Mouse (Mus musculus) lung, postnatal 0 days (tissue): ENCODE data around the gene Plekhm3.

ENCODE experiments used
- CTCF ChIP-seq: IDR thresholded peaks from 2 replicates; pipeline ENCODE4 v1.5.1; 2016; ENCODE audit warnings: antibody characterized with exemption, mild to moderate bottlenecking
- EP300 ChIP-seq: IDR thresholded peaks from 2 replicates; pipeline ENCODE4 v1.6.1; 2016; ENCODE audit warnings: antibody characterized with exemption, mild to moderate bottlenecking, control low read depth

- TF ChIP-seq CTCF = no peak
- no peak for TF ChIP-seq EP300
Observed at GRCm38 (mm10) chr1:64885328-64885727, 71.3 kb downstream of the Plekhm3 start.
